Mouse (Mus musculus) ES-E14 (cell line): ENCODE data around the gene Dynlt1f.
"Not testable (repeated sequence)": the region's sequence is repeated elsewhere in the genome, so short reads cannot be mapped to it uniquely, and the experiment has no call there.

Experiments used
- CHD2 ChIP-seq: IDR thresholded peaks from 2 replicates; pipeline ENCODE4 v1.6.1; 2014; ENCODE audit warnings: mild to moderate bottlenecking, low read depth, low read length, inconsistent platforms
- MAFK ChIP-seq: IDR thresholded peaks from 2 replicates; pipeline ENCODE4 v1.6.1; 2014; ENCODE audit warnings: mild to moderate bottlenecking, low read depth, low read length, inconsistent platforms; ENCODE audit not compliant: insufficient read depth
- ZC3H11A ChIP-seq: IDR thresholded peaks from 2 replicates; pipeline ENCODE4 v1.6.1; 2012; ENCODE audit warnings: low read depth, mild to moderate bottlenecking, inconsistent platforms, low read length, borderline replicate concordance

GRCm38 (mm10) chr17:6624926-6625558 lies 30.7 kb downstream of the Dynlt1f start:
- not testable (repeated sequence) for TF ChIP-seq CHD2, MAFK, ZC3H11A
